ENCODE assay signal across 26 mouse cellular contexts in genomic region chr5:74740951-74741350, GRCm38 (mm10). TPM values are rescaled to one million over a fixed set of nuclear protein-coding genes. Genes with fewer than 3 reads are reported as not detected.
A peak's percentile ranks its signal among the peaks of the same experiment; 100 is the strongest.
DNase-seq lines count a peak whose midpoint lies in the region; ATAC-seq and TF ChIP-seq lines count a peak whose summit lies in the region.
"Had no signal": no experiment of that assay in that cellular context is flagged by ENCODE, and none has a peak within 500 bp of the region (broad histone marks: within the 10 kb centered on the region; RNA-seq: fewer than 3 reads in every experiment).

No protein-coding gene starts in this region.

- WGBS in kidney, postnatal 0 days, result 63% methylated on average over 9 of the region's 9 CpGs
- 69% methylated on average over 9 of the region's 9 CpGs for WGBS in kidney, adult 2 months
- 86% methylated on average over 9 of the region's 9 CpGs for WGBS in liver, postnatal 0 days (ENCODE audit: insufficient replicate concordance)

- intact Hi-C loops in gastrocnemius, postnatal 14 days (cut with DNase I; ENCODE audit: low total_unique reads), result no loop called here

- no peak overlapping the region for H3K9ac ChIP-seq in kidney, postnatal 0 days (ENCODE audit: low read depth, low read length)
- H3K9ac ChIP-seq in liver, postnatal 0 days (replicated peaks), result no peak overlapping the region
- H3K9ac ChIP-seq: embryonic facial prominence, embryonic 13.5 days; embryonic facial prominence, embryonic 15.5 days; forebrain, embryonic 12.5 days had no signal

- no peak for TF ChIP-seq POLR2A in kidney, adult 2 months (IDR thresholded peaks at IDR 0.05; ENCODE audit: low read depth, low read length)

- no peak overlapping the region for H3K27ac ChIP-seq in kidney, postnatal 0 days
- H3K27ac ChIP-seq in kidney, adult 2 months (ENCODE audit: insufficient read depth, low read depth, low read length), result no peak overlapping the region
- no peak overlapping the region for H3K27ac ChIP-seq in liver, postnatal 0 days (ENCODE audit: low read depth)
- H3K27ac ChIP-seq: embryonic facial prominence, embryonic 13.5 days; embryonic facial prominence, embryonic 15.5 days; forebrain, embryonic 10.5 days; forebrain, embryonic 12.5 days had no signal

- TF ChIP-seq EP300 in liver, postnatal 0 days (IDR thresholded peaks at IDR 0.05; ENCODE audit: low read depth), result no peak

- no peaks in the 10 kb centered on the region for H3K4me1 ChIP-seq in kidney, postnatal 0 days (replicated peaks; ENCODE audit: insufficient read depth, low read length)
- peaks cover 9% of the 10 kb centered on the region for H3K4me1 ChIP-seq in kidney, adult 2 months (ENCODE audit: control insufficient read depth, insufficient read depth, low read length)
- no peaks in the 10 kb centered on the region for H3K4me1 ChIP-seq in liver, postnatal 0 days (ENCODE audit: insufficient read depth)
- H3K4me1 ChIP-seq: forebrain, embryonic 12.5 days had no signal

- ATAC-seq in kidney, postnatal 0 days (replicated peaks; ENCODE audit: low FRiP score, low read depth), result no peak
- no peak for ATAC-seq in liver, postnatal 0 days
- ATAC-seq: forebrain, embryonic 14.5 days had no signal

- H3K9me3 ChIP-seq in kidney, postnatal 0 days (replicated peaks; ENCODE audit: low read length), result no peaks in the 10 kb centered on the region
- no peaks in the 10 kb centered on the region for H3K9me3 ChIP-seq in liver, postnatal 0 days (ENCODE audit: low read length)
- H3K9me3 ChIP-seq: embryonic facial prominence, embryonic 13.5 days; embryonic facial prominence, embryonic 15.5 days; forebrain, embryonic 10.5 days; forebrain, embryonic 12.5 days had no signal

- peak; percentile 39 for DNase-seq in gastrocnemius, adult 18-20 months (ENCODE audit: low spot score)
- DNase-seq in gastrocnemius, postnatal 14 days, result no peak
- DNase-seq in kidney, postnatal 0 days (ENCODE audit: low spot score), result peak; percentile 31
- DNase-seq in kidney, adult 2 months, result no peak
- peak; percentile 21 for DNase-seq in testis, postnatal 14 days (ENCODE audit: low spot score)
- no peak for DNase-seq in testis, postnatal 10 days (ENCODE audit: low spot score)
- peak; percentile 31 for DNase-seq in telencephalon, adult 2 months (ENCODE audit: low read depth, low spot score)
- no peak for DNase-seq in liver, postnatal 0 days
- DNase-seq: adrenal gland, adult 2 months; adrenal gland, postnatal 10 days; adrenal gland, postnatal 25 days; cerebellum, adult 11 months; cerebellum, adult 18-20 months; cerebellum, adult 8-10 months; cerebellum, adult 9-11 months; cerebellum, postnatal 14 days; cerebellum, postnatal 36 days; embryo, embryonic 11 days had no signal

- no peak for TF ChIP-seq CTCF in kidney, postnatal 0 days (IDR thresholded peaks at IDR 0.05; ENCODE audit: low read depth)
- no peak for TF ChIP-seq CTCF in kidney, adult 2 months (conservative IDR thresholded peaks at IDR 0.05; ENCODE audit: insufficient read depth, insufficient read length, low read depth, low read length)
- no peak for TF ChIP-seq CTCF in liver, postnatal 0 days (IDR thresholded peaks at IDR 0.05; ENCODE audit: low read depth)

- no peaks in the 10 kb centered on the region for H3K36me3 ChIP-seq in kidney, postnatal 0 days (ENCODE audit: insufficient read depth, low read length)
- H3K36me3 ChIP-seq in kidney, adult 2 months (ENCODE audit: control insufficient read depth, insufficient read depth, low read length), result no peaks in the 10 kb centered on the region
- no peaks in the 10 kb centered on the region for H3K36me3 ChIP-seq in liver, postnatal 0 days (replicated peaks; ENCODE audit: insufficient read depth, low read length)
- H3K36me3 ChIP-seq: embryonic facial prominence, embryonic 13.5 days; embryonic facial prominence, embryonic 15.5 days; forebrain, embryonic 10.5 days; forebrain, embryonic 12.5 days had no signal

- no peak overlapping the region for H3K4me3 ChIP-seq in kidney, postnatal 0 days (replicated peaks; ENCODE audit: low read depth, low read length)
- H3K4me3 ChIP-seq in kidney, adult 2 months (ENCODE audit: insufficient read depth, low read depth, low read length), result no peak overlapping the region
- H3K4me3 ChIP-seq in liver, postnatal 0 days (ENCODE audit: low read depth, low read length), result no peak overlapping the region
- H3K4me3 ChIP-seq: embryonic facial prominence, embryonic 13.5 days; embryonic facial prominence, embryonic 15.5 days; erythroblast, embryonic 14.5 days; forebrain, embryonic 10.5 days; forebrain, embryonic 12.5 days had no signal

- H3K4me2 ChIP-seq in kidney, postnatal 0 days (ENCODE audit: low read length), result no peak overlapping the region
- H3K4me2 ChIP-seq in liver, postnatal 0 days (ENCODE audit: low read depth, low read length), result no peak overlapping the region
- H3K4me2 ChIP-seq: embryonic facial prominence, embryonic 13.5 days; embryonic facial prominence, embryonic 15.5 days; forebrain, embryonic 12.5 days had no signal

- H3K27me3 ChIP-seq in kidney, postnatal 0 days (ENCODE audit: insufficient read depth, low read length), result no peaks in the 10 kb centered on the region
- no peaks in the 10 kb centered on the region for H3K27me3 ChIP-seq in kidney, adult 2 months (replicated peaks; ENCODE audit: control insufficient read depth, insufficient read depth, low read length)
- no peaks in the 10 kb centered on the region for H3K27me3 ChIP-seq in liver, postnatal 0 days (ENCODE audit: insufficient read depth, low read length)
- H3K27me3 ChIP-seq: embryonic facial prominence, embryonic 13.5 days; embryonic facial prominence, embryonic 15.5 days; forebrain, embryonic 12.5 days had no signal

RNA-seq across cellular contexts. Expression of gene Lnx1, which starts 38.2 kb away (rescaled TPM):
- total RNA-seq in gastrocnemius, adult 18-20 months (2021), result 1 to 10 TPM; 2.7 to 4.4 TPM
- 1 to 10 TPM; 1.3 to 3.7 TPM for total RNA-seq in gastrocnemius, postnatal 14 days (2021)
- polyA plus RNA-seq in kidney, postnatal 0 days (2015; fragmentation: Nextera tagmentation; extraction: Ambion mirVana), result 3.5 and 3.9 TPM in 2 replicates
- 6.1 and 7.4 TPM in 2 replicates for polyA plus RNA-seq in kidney, adult 2 months (2012; rRNA removed)
- polyA plus RNA-seq in liver, postnatal 0 days (2015; fragmentation: Nextera tagmentation; extraction: Ambion mirVana), result 0.06 TPM in 1 of 2 replicates, not detected in the other
- total RNA-seq: common myeloid progenitor, adult 5-6 weeks; MEL had no signal
- polyA plus RNA-seq: erythroblast, embryonic 14.5 days had no signal

Comparison
In these comparisons a context has a peak if more than half of its experiments do, and no peak if none do; other contexts are left out.
1. DNase-seq: peak in gastrocnemius, adult 18-20 months (single experiment), kidney, postnatal 0 days (single experiment), testis, postnatal 14 days (single experiment) and telencephalon, adult 2 months (single experiment); none in gastrocnemius, postnatal 14 days (single experiment), kidney, adult 2 months (single experiment), testis, postnatal 10 days (single experiment) and liver, postnatal 0 days (single experiment).